In genomic region chr10:60705134-60705533, GRCm38 (mm10) we compare ENCODE assay signal across 32 mouse cellular contexts. TPM values are rescaled to one million over a fixed set of nuclear protein-coding genes. Genes with fewer than 3 reads are reported as not detected.
DNase-seq lines count a peak whose midpoint lies in the region; ATAC-seq and TF ChIP-seq lines count a peak whose summit lies in the region.
"Had no signal": no experiment of that assay in that cellular context is flagged by ENCODE, and none has a peak within 500 bp of the region (broad histone marks: within the 10 kb centered on the region; RNA-seq: fewer than 3 reads in every experiment).

No protein-coding gene starts in this region.

- no peaks in the 10 kb centered on the region for H3K9me3 ChIP-seq in forebrain, embryonic 10.5 days
- H3K9me3 ChIP-seq: embryonic facial prominence, embryonic 12.5 days; forebrain, embryonic 15.5 days; heart, embryonic 13.5 days; hindbrain, embryonic 10.5 days; hindbrain, embryonic 15.5 days; kidney, embryonic 15.5 days; limb, embryonic 12.5 days; midbrain, embryonic 10.5 days; midbrain, embryonic 15.5 days; neural tube, embryonic 15.5 days had no signal

- no peaks in the 10 kb centered on the region for H3K36me3 ChIP-seq in forebrain, embryonic 10.5 days (replicated peaks)
- H3K36me3 ChIP-seq: embryonic facial prominence, embryonic 12.5 days; forebrain, embryonic 15.5 days; heart, embryonic 13.5 days; hindbrain, embryonic 10.5 days; hindbrain, embryonic 15.5 days; kidney, embryonic 15.5 days; limb, embryonic 12.5 days; midbrain, embryonic 10.5 days; midbrain, embryonic 15.5 days; neural tube, embryonic 15.5 days had no signal

- H3K4me1 ChIP-seq in bone marrow macrophage, adult 2 months (ENCODE audit: control insufficient read depth, insufficient read depth, low read length) = peaks cover 22% of the 10 kb centered on the region
- H3K4me1 ChIP-seq in forebrain, embryonic 10.5 days = no peaks in the 10 kb centered on the region
- H3K4me1 ChIP-seq: embryonic facial prominence, embryonic 12.5 days; forebrain, embryonic 15.5 days; heart, embryonic 13.5 days; hindbrain, embryonic 10.5 days; hindbrain, embryonic 15.5 days; kidney, embryonic 15.5 days; limb, embryonic 12.5 days; midbrain, embryonic 10.5 days; midbrain, embryonic 15.5 days; neural tube, embryonic 15.5 days had no signal

- peak overlapping the region; percentile 47 for H3K27ac ChIP-seq in bone marrow macrophage, adult 2 months (ENCODE audit: insufficient read depth, low read depth, low read length)
- H3K27ac ChIP-seq in forebrain, embryonic 10.5 days = no peak overlapping the region
- H3K27ac ChIP-seq: embryonic facial prominence, embryonic 12.5 days; forebrain, embryonic 15.5 days; gastrocnemius, adult 2 months; heart, embryonic 13.5 days; hindbrain, embryonic 10.5 days; hindbrain, embryonic 15.5 days; kidney, embryonic 15.5 days; limb, embryonic 12.5 days; midbrain, embryonic 10.5 days; midbrain, embryonic 15.5 days; neural tube, embryonic 15.5 days had no signal

- DNase-seq in spleen, postnatal 36 days (ENCODE audit: low spot score in 2 of 2) = peak; percentile 53 to 62
- DNase-seq in spleen, postnatal 10 days (ENCODE audit: low spot score in 2 of 2) = no peak
- no peak for DNase-seq in left cerebral cortex, adult 18-20 months (ENCODE audit: low spot score in 2 of 2)
- no peak for DNase-seq in forebrain, embryonic 10.5 days (ENCODE audit: extremely low spot score, low spot score)
- no peak for DNase-seq in right cerebral cortex, postnatal 4 days
- DNase-seq: adrenal gland, postnatal 14 days; cerebellum, adult 9-10 months; cerebellum, postnatal 36 days; embryo, embryonic 11 days; gastrocnemius, adult 2 months; heart, postnatal 14 days; kidney, adult 11 months; kidney, postnatal 25 days; liver, postnatal 0 days; lung, postnatal 4 days; right cerebral cortex, postnatal 25 days; spleen, adult 18-20 months; thymus, postnatal 14 days had no signal

- peak; percentile 49 for ATAC-seq in megakaryocyte, adult 5-6 weeks (ENCODE audit: poor library complexity, severe bottlenecking)
- ATAC-seq: forebrain, embryonic 15.5 days; inflammation-experienced regulatory T-cells, adult 6 months; liver, postnatal 0 days; midbrain, embryonic 15.5 days; Patski had no signal

- H3K4me3 ChIP-seq in bone marrow macrophage, adult 2 months (ENCODE audit: insufficient read depth, low read length) = no peak overlapping the region
- no peak overlapping the region for H3K4me3 ChIP-seq in forebrain, embryonic 10.5 days
- H3K4me3 ChIP-seq: embryonic facial prominence, embryonic 12.5 days; forebrain, embryonic 15.5 days; gastrocnemius, adult 2 months; heart, embryonic 13.5 days; hindbrain, embryonic 10.5 days; hindbrain, embryonic 15.5 days; kidney, embryonic 15.5 days; limb, embryonic 12.5 days; midbrain, embryonic 10.5 days; midbrain, embryonic 15.5 days; neural tube, embryonic 15.5 days had no signal

- no peak for TF ChIP-seq CTCF in bone marrow macrophage, adult 2 months (IDR thresholded peaks at IDR 0.05; ENCODE audit: low read depth, low read length)

- H3K27me3 ChIP-seq in forebrain, embryonic 10.5 days (ENCODE audit: poor library complexity, severe bottlenecking) = no peaks in the 10 kb centered on the region
- H3K27me3 ChIP-seq: forebrain, embryonic 15.5 days; hindbrain, embryonic 15.5 days; kidney, embryonic 15.5 days; midbrain, embryonic 15.5 days had no signal

- no peak for TF ChIP-seq POLR2A in bone marrow macrophage, adult 2 months (IDR thresholded peaks at IDR 0.05; ENCODE audit: borderline replicate concordance, low read depth, low read length)

- WGBS in forebrain, embryonic 10.5 days = 81% methylated on average over 2 of the region's 2 CpGs

RNA-seq across cellular contexts. Expression of gene Cdh23, which starts 8.8 kb away (rescaled TPM):
- not detected in 2 replicates for polyA plus RNA-seq in bone marrow macrophage, adult 2 months (2012; ENCODE audit: insufficient read depth, insufficient read length, missing spikeins)
- total RNA-seq in megakaryocyte, adult 5-6 weeks (2015) = 0.16 and 0.36 TPM in 2 replicates
- 0.29 and 0.77 TPM in 2 replicates for total RNA-seq in megakaryocyte, adult 5-6 weeks (2017)
- total RNA-seq in left cerebral cortex, adult 18-20 months (2021) = 1 to 10 TPM; 2.1 to 2.2 TPM
- polyA plus RNA-seq in forebrain, embryonic 10.5 days (2016; fragmentation: Nextera tagmentation; extraction: Ambion mirVana) = 0.27 and 0.32 TPM in 2 replicates

RNA-seq across cellular contexts. Expression of gene Slc29a3, which starts 47.5 kb away (rescaled TPM):
- polyA plus RNA-seq in bone marrow macrophage, adult 2 months (2012; ENCODE audit: insufficient read depth, insufficient read length, missing spikeins) = 42.7 and 50.8 TPM in 2 replicates
- total RNA-seq in megakaryocyte, adult 5-6 weeks (2015) = 74.1 and 81.6 TPM in 2 replicates
- 25.5 and 32.2 TPM in 2 replicates for total RNA-seq in megakaryocyte, adult 5-6 weeks (2017)
- 10 to 100 TPM; 11.1 to 12.4 TPM for total RNA-seq in left cerebral cortex, adult 18-20 months (2021)
- 6.3 and 7.1 TPM in 2 replicates for polyA plus RNA-seq in forebrain, embryonic 10.5 days (2016; fragmentation: Nextera tagmentation; extraction: Ambion mirVana)

Comparison
In these comparisons a context has a peak if more than half of its experiments do, and no peak if none do; other contexts are left out.
1. DNase-seq: peak in spleen, postnatal 36 days (2 of 2); none in spleen, postnatal 10 days (0 of 2), left cerebral cortex, adult 18-20 months (0 of 2), forebrain, embryonic 10.5 days (single experiment) and right cerebral cortex, postnatal 4 days (single experiment).